Mouse (Mus musculus): Measurements from ENCODE around the gene Colgalt1. TPM values are rescaled to one million over a fixed set of nuclear protein-coding genes. Genes with fewer than 3 reads are reported as not detected.

Gene Colgalt1
- polyA plus RNA-seq, 1 experiment from 2014 or later, result 41.8 TPM

DNA sequence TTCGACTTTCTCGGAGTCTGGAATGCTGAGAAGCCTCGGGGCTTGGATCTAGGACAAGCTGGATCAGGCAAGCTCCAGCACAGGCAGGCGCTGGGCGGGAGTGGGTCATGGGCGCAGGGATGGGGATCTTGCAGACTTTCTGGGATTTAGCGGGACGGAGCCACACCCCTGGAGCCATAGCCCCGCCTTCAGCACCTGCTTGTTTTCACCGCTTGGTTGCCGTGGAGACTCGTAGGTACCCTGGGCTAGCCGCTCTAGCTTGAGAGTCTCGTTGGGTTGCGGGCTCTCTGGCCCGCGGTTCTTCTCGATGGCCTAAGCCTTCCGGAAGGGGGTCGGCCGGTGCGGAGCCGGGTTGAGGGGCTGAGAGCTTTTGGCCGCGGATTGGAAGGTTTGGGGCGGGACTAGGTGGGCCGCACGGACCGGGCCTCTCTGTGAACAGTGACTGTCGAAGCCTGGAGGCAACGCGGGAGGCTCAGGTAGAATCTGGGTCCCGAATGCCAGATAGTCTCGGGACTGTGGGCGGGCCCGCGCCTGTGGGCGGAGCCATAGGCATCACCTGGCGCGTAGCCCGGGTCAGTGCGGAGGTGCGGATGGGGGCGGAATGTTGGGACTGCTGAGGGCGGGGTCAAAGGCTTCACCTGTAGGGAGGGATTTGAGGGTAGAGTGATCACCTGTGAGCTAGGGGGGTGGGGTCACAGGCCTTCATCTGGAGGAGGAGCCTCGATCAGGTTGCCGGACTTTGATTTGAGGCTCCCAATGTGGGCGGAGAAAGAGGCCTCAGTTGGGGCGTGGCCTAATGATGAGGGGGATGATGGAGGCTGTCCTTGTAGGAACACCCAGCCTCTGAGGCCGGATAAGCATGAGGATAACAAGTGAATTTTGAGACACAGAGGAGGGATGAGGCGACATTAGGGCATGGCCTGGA is 41.2 kb upstream of the Colgalt1 start:
- Histone ChIP-seq H3K36me3 (ENCODE audit: control insufficient read depth, insufficient read depth, low read length) (no peaks in the 10 kb centered on the region), H3K27me3 (ENCODE audit: control insufficient read depth, insufficient read depth, low read length) (peaks cover 6% of the 10 kb centered on the region; the same call in 1 of the 2 replicates), H3K9me3 (ENCODE audit: control insufficient read depth, low read length) (no peaks in the 10 kb centered on the region), H3K4me2 (ENCODE audit: low read depth, low read length, severe bottlenecking) (peak overlapping the region; percentile 93), H3K4me1 (replicated peaks; ENCODE audit: control insufficient read depth, insufficient read depth, low read length) (peaks cover 7% of the 10 kb centered on the region; the same call in 1 of the 2 replicates), H3K27ac (ENCODE audit: low read depth, low read length) (no peak overlapping the region), H3K9ac (ENCODE audit: low read length) (peak overlapping the region; percentile 57), H3K4me3 (ENCODE audit: low read depth, low read length) (peak overlapping the region; percentile 63)
- DNase-seq (ENCODE audit: low spot score), result peak; percentile 90
- under 1% methylated on average over 51 of the region's 51 CpGs for WGBS
- ATAC-seq (replicated peaks; ENCODE audit: low FRiP score), result peak; percentile 75

DNA sequence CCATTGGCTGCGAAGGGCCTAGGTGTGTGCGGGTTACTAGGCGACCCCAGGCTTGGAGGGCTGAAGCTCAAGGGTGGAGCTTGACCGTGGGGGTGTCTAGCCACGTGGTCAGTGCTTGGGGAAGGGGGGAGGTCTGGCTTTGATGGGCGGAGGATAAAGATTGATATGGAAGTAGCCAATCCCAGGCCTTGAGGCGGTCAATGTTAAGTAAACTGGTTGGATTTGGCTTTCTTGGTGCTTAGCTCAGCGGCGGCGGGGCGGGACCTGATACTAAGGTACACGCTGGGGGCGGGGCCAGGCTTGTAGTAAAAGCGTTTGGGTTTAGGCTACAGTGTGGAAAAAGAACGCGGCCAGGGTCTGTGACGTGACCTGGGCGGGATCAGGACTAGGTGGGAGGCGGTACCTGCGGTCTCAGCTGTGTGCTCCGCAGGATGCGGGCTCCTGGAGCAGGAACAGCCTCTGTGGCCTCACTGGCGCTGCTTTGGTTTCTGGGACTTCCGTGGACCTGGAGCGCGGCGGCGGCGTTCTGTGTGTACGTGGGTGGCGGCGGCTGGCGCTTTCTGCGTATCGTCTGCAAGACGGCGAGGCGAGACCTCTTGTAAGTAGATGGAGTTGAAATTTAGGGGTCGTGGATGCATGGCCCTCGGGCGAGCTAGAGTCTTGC is 40.4 kb upstream of the Colgalt1 start:
- H3K27me3 ChIP-seq (ENCODE audit: control insufficient read depth, insufficient read depth, low read length), result peaks cover 6% of the 10 kb centered on the region; the same call in 1 of the 2 replicates
- WGBS, result under 1% methylated on average over 41 of the region's 41 CpGs

GRCm38 (mm10) chr8:71572077-71572476 is 38.7 kb upstream of the Colgalt1 start:
- no peak overlapping the region for H3K4me3 ChIP-seq (ENCODE audit: low read depth, low read length)
- peaks cover 6% of the 10 kb centered on the region; the same call in 1 of the 2 replicates for H3K27me3 ChIP-seq (ENCODE audit: control insufficient read depth, insufficient read depth, low read length)
- no peaks in the 10 kb centered on the region for H3K36me3 ChIP-seq (ENCODE audit: control insufficient read depth, insufficient read depth, low read length)
- H3K27ac ChIP-seq (ENCODE audit: low read depth, low read length), result no peak overlapping the region
- DNase-seq (ENCODE audit: low spot score) (no peak), ATAC-seq (replicated peaks; ENCODE audit: low FRiP score) (no peak)
- 82% methylated on average over 2 of the region's 2 CpGs for WGBS
- H3K9me3 ChIP-seq (ENCODE audit: control insufficient read depth, low read length), result no peaks in the 10 kb centered on the region
- H3K4me1 ChIP-seq (replicated peaks; ENCODE audit: control insufficient read depth, insufficient read depth, low read length), result peaks cover 7% of the 10 kb centered on the region; the same call in 1 of the 2 replicates
- no peak overlapping the region for H3K9ac ChIP-seq (ENCODE audit: low read length)
- H3K4me2 ChIP-seq (ENCODE audit: low read depth, low read length, severe bottlenecking), result no peak overlapping the region

More for the DNA sequence above, 40.4 kb upstream of the Colgalt1 start:
- peak overlapping the region; percentile 63 for H3K4me3 ChIP-seq (ENCODE audit: low read depth, low read length)
- H3K36me3 ChIP-seq (ENCODE audit: control insufficient read depth, insufficient read depth, low read length), result no peaks in the 10 kb centered on the region
- H3K9ac ChIP-seq (ENCODE audit: low read length), result peak overlapping the region; percentile 65
- H3K9me3 ChIP-seq (ENCODE audit: control insufficient read depth, low read length), result no peaks in the 10 kb centered on the region
- peak overlapping the region; percentile 93 for H3K4me2 ChIP-seq (ENCODE audit: low read depth, low read length, severe bottlenecking)
- H3K4me1 ChIP-seq (replicated peaks; ENCODE audit: control insufficient read depth, insufficient read depth, low read length), result peaks cover 7% of the 10 kb centered on the region; the same call in 1 of the 2 replicates
- DNase-seq (ENCODE audit: low spot score), result peak; percentile 92
- H3K27ac ChIP-seq (ENCODE audit: low read depth, low read length), result no peak overlapping the region; the same call in 1 of the 2 replicates
- ATAC-seq (replicated peaks; ENCODE audit: low FRiP score), result peak; percentile 90

DNA sequence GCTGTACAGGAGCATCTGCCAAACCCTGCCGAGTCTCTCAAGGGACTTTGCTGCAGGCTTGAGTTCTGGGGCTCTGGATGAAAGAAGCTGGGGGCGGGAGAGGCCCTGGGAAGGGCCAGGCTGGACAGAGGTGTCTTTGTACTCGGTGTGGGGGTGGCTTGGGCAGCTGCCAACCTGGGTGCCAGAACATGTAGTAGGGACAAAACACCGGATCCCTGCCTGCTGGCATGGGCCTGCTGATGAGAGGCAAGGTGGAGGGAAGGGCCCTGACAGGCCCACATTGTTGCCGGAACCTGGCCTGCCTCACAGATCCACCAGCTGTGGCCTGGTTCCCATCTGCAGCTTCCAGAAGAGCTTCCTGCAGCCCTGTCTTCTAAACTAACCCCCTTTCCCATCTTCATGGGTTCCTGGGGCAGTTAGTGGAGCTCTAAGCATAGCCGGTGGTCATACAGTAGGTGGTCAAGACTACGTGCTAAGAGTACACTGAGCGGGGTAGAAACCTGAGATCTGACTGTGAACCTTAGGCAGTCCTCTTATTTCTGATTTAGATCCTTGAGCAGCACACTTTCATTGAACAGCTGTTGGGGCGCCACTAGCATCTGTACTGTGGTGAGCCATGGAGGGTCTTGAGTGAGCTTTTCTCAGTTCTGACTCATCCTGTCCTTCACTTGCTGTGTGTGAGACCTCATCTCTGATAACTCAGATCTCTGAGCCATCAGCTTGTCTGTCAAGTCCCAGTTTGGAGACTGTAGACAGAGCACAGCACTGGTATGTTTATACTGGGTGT is 37.8 kb upstream of the Colgalt1 start:
- H3K9ac ChIP-seq (ENCODE audit: low read length), result peak overlapping the region; percentile 29; the same call in 1 of the 2 replicates
- ATAC-seq (replicated peaks; ENCODE audit: low FRiP score) (no peak), DNase-seq (ENCODE audit: low spot score) (no peak)
- no peak overlapping the region for H3K4me3 ChIP-seq (ENCODE audit: low read depth, low read length)
- peaks cover 6% of the 10 kb centered on the region; the same call in 1 of the 2 replicates for H3K27me3 ChIP-seq (ENCODE audit: control insufficient read depth, insufficient read depth, low read length)
- H3K4me1 ChIP-seq (replicated peaks; ENCODE audit: control insufficient read depth, insufficient read depth, low read length), result peaks cover 7% of the 10 kb centered on the region; the same call in 1 of the 2 replicates
- no peak overlapping the region for H3K27ac ChIP-seq (ENCODE audit: low read depth, low read length)
- 81% methylated on average over 9 of the region's 9 CpGs for WGBS
- no peaks in the 10 kb centered on the region for H3K36me3 ChIP-seq (ENCODE audit: control insufficient read depth, insufficient read depth, low read length)
- no peaks in the 10 kb centered on the region for H3K9me3 ChIP-seq (ENCODE audit: control insufficient read depth, low read length)
- no peak overlapping the region for H3K4me2 ChIP-seq (ENCODE audit: low read depth, low read length, severe bottlenecking)

DNA sequence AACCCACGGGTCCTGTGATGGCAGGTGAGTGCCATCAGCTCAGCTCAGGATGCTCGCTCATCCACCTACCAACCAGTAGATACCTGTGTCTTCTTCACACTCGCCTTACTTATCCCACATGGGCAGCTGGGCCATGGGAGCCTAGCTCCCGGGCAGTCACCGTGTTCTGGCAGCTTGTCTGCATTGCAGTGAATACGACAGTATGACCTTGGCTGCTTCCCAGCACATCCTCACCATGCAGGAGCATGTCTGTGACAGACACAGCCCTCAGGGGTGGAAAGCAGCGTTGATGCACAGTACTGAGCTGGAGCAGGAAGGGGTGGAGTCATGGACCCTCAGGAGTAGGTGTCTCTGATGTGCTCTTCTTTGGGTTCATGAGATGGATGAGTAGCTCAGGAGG is 36.4 kb upstream of the Colgalt1 start:
- 86% methylated on average over 7 of the region's 7 CpGs for WGBS

DNA sequence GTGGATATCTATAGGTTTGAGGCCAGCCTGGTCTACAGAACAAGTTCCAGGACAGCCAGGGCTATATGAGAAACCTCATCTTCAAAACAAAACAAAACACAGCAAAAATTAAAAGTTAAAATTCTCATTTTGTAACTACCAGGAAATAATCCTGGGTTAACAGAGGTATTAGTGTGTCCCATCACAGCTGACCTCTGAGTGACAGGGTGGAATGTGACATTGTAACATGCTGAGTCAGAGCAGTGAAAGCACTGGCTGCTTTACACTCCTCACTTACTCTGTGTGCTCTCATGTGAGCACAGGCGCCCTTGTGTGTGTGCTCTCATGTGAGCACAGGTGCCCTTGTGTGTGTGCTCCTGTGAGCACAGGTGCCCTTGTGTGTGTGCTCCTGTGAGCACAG is 35.8 kb upstream of the Colgalt1 start:
- no peaks in the 10 kb centered on the region for H3K9me3 ChIP-seq (ENCODE audit: control insufficient read depth, low read length)
- H3K9ac ChIP-seq (ENCODE audit: low read length), result no peak overlapping the region
- peaks cover 7% of the 10 kb centered on the region; the same call in 1 of the 2 replicates for H3K4me1 ChIP-seq (replicated peaks; ENCODE audit: control insufficient read depth, insufficient read depth, low read length)
- ATAC-seq (replicated peaks; ENCODE audit: low FRiP score) (no peak), DNase-seq (ENCODE audit: low spot score) (no peak)
- H3K4me3 ChIP-seq (ENCODE audit: low read depth, low read length), result no peak overlapping the region
- H3K4me2 ChIP-seq (ENCODE audit: low read depth, low read length, severe bottlenecking), result no peak overlapping the region
- H3K27me3 ChIP-seq (ENCODE audit: control insufficient read depth, insufficient read depth, low read length), result no peaks in the 10 kb centered on the region
- H3K27ac ChIP-seq (ENCODE audit: low read depth, low read length), result no peak overlapping the region
- H3K36me3 ChIP-seq (ENCODE audit: control insufficient read depth, insufficient read depth, low read length), result no peaks in the 10 kb centered on the region
- 68% methylated on average over 1 of the region's 1 CpGs for WGBS

More for the DNA sequence above, 36.4 kb upstream of the Colgalt1 start:
- H3K4me2 ChIP-seq (ENCODE audit: low read depth, low read length, severe bottlenecking), result no peak overlapping the region
- no peaks in the 10 kb centered on the region for H3K27me3 ChIP-seq (ENCODE audit: control insufficient read depth, insufficient read depth, low read length)
- H3K27ac ChIP-seq (ENCODE audit: low read depth, low read length), result no peak overlapping the region
- ATAC-seq (replicated peaks; ENCODE audit: low FRiP score) (no peak), DNase-seq (ENCODE audit: low spot score) (no peak)
- H3K36me3 ChIP-seq (ENCODE audit: control insufficient read depth, insufficient read depth, low read length), result no peaks in the 10 kb centered on the region
- no peak overlapping the region for H3K4me3 ChIP-seq (ENCODE audit: low read depth, low read length)
- no peaks in the 10 kb centered on the region for H3K9me3 ChIP-seq (ENCODE audit: control insufficient read depth, low read length)
- H3K9ac ChIP-seq (ENCODE audit: low read length), result no peak overlapping the region
- peaks cover 7% of the 10 kb centered on the region; the same call in 1 of the 2 replicates for H3K4me1 ChIP-seq (replicated peaks; ENCODE audit: control insufficient read depth, insufficient read depth, low read length)

DNA sequence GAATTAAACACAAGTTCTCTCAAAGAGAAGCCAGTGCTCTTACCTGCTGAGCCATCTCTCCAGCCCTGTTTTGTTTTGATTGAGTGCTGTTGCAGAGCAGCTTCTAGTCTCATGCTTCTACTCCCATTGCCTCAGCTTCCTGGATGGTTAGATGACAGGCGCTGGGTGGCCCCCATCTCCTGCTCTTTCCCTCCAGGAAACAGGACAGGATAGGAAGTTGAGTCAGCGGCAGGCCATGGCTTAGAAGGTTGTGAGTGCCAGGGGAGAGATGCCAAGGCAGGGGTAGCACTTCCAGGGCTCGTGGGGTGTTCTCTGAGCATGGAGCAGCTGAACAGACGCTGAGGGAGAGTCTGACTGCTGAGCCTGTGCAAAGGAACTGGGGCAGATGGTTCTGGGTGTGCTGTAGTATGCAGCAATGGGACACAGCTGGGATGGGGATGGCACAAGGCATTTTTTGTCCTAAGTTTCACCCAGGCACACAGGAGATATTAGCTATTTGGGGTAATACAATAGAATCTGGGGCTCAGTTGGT is 32.9 kb upstream of the Colgalt1 start:
- Histone ChIP-seq H3K4me3 (ENCODE audit: low read depth, low read length) (no peak overlapping the region), H3K9ac (ENCODE audit: low read length) (no peak overlapping the region), H3K36me3 (ENCODE audit: control insufficient read depth, insufficient read depth, low read length) (no peaks in the 10 kb centered on the region), H3K9me3 (ENCODE audit: control insufficient read depth, low read length) (no peaks in the 10 kb centered on the region), H3K4me2 (ENCODE audit: low read depth, low read length, severe bottlenecking) (no peak overlapping the region), H3K4me1 (replicated peaks; ENCODE audit: control insufficient read depth, insufficient read depth, low read length) (no peaks in the 10 kb centered on the region), H3K27me3 (ENCODE audit: control insufficient read depth, insufficient read depth, low read length) (no peaks in the 10 kb centered on the region), H3K27ac (ENCODE audit: low read depth, low read length) (no peak overlapping the region)
- no peak for DNase-seq (ENCODE audit: low spot score)
- no peak for ATAC-seq (replicated peaks; ENCODE audit: low FRiP score)
- 85% methylated on average over 4 of the region's 4 CpGs for WGBS

DNA sequence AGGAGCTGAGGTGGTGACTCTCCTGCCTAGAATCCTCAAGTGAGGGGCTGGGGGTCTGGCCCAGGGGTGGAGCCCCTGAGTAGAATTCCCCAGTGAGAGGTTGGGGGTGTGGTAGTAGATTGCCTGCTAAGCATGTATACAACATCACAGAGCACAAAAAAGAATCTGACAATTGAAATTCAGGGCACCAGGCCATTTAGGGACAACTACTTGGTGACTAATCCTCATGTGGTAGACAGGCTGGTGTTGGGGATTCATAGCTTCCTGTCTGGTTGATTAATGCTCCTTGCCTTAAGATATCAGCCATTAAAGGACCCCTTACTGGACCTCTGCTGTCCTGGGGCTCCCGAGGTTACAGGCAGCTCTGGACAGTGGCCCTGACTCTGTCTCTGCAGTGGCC is 31.8 kb upstream of the Colgalt1 start:
- Histone ChIP-seq H3K27ac (ENCODE audit: low read depth, low read length) (no peak overlapping the region), H3K4me2 (ENCODE audit: low read depth, low read length, severe bottlenecking) (no peak overlapping the region), H3K27me3 (ENCODE audit: control insufficient read depth, insufficient read depth, low read length) (no peaks in the 10 kb centered on the region), H3K9me3 (ENCODE audit: control insufficient read depth, low read length) (no peaks in the 10 kb centered on the region), H3K36me3 (ENCODE audit: control insufficient read depth, insufficient read depth, low read length) (no peaks in the 10 kb centered on the region), H3K4me3 (ENCODE audit: low read depth, low read length) (no peak overlapping the region), H3K9ac (ENCODE audit: low read length) (no peak overlapping the region), H3K4me1 (replicated peaks; ENCODE audit: control insufficient read depth, insufficient read depth, low read length) (no peaks in the 10 kb centered on the region)
- no peak for ATAC-seq (replicated peaks; ENCODE audit: low FRiP score)
- no peak for DNase-seq (ENCODE audit: low spot score)
- WGBS, result 90% methylated on average over 1 of the region's 1 CpGs

Measured in forebrain, embryonic 11.5 days (tissue).